Mouse (Mus musculus) brain, embryonic 14.5 days (tissue): ENCODE data around the gene Mgll.

ENCODE experiments used
- CTCF ChIP-seq: fragments of 200-500 bp; IDR thresholded peaks from 2 replicates; pipeline ENCODE4 v1.5.1; 2012; ENCODE audit warnings: inconsistent platforms, mild to moderate bottlenecking, moderate library complexity, borderline replicate concordance; ENCODE audit not compliant: insufficient read depth, insufficient read length; ENCODE audit errors: extremely low read depth
- POLR2A ChIP-seq: fragments of 200-500 bp; IDR thresholded peaks from 2 replicates; pipeline ENCODE4 v1.6.1; 2012; ENCODE audit warnings: mild to moderate bottlenecking, inconsistent platforms, borderline replicate concordance; ENCODE audit not compliant: poor library complexity, insufficient read depth, insufficient read length, severe bottlenecking; ENCODE audit errors: extremely low read depth

- no peak for TF ChIP-seq CTCF
- no peak for TF ChIP-seq POLR2A
Measured at GRCm38 (mm10) chr6:88839135-88839970, 115.1 kb downstream of the Mgll start.
